Mouse (Mus musculus): ENCODE results near the gene Tma7. TPM values are rescaled to one million over a fixed set of nuclear protein-coding genes. Genes with fewer than 3 reads are reported as not detected.
A peak's percentile ranks its signal among the peaks of the same experiment; 100 is the strongest.

Gene Tma7
- 568 and 620 TPM in 2 replicates for polyA plus RNA-seq (2015; fragmentation: Nextera tagmentation; extraction: Ambion mirVana)

DNA sequence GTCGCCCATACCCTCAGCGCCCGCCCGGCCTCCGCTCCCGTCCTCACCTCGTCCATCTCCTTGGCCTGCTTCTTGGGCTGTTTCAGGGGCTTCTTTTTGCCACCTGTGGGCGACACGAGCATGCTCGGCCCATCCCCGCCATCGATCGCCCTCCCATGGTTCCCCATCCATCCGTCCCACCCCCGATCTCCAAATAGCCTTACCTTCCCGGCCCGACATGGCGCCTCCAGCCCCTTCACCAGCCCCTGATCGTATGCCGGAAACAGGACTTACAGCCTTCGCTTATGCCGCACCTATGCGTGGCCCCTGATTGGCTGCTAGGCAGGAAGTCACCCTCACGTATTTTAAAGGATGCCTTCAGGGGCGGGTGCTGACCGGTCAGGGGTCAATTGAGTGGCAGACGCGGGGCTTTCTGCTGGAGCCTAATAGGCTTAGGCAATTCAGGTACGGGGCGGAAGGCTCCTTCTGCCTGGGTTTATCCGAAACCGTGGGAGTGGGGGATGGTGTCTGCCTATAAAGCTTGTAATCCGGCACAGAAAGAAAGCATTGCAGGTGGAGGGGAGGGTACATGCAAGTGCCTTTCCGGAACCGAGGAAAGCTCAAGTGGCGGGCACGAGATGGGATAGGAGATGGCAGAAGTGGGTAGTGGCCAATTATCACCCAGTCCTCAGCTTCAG, at the start of gene Tma7, which contains the start of gene Ccdc51:
TSS of gene Tma7 (minus strand) at position 464 of the 677 bp plus-strand sequence.
TSS of gene Ccdc51 (plus strand) at position 370 of the 677 bp plus-strand sequence.
- Histone ChIP-seq H3K9me3 (no peaks in the 10 kb centered on the region), H3K27me3 (replicated peaks) (no peaks in the 10 kb centered on the region), H3K9ac (peak within 1 kb of the TSS; percentile 96), H3K4me1 (peaks cover 21% of the 10 kb centered on the region), H3K36me3 (peaks cover 30% of the 10 kb centered on the region), H3K4me3 (peak within 1 kb of the TSS; percentile 89), H3K27ac (replicated peaks) (peak within 1 kb of the TSS; percentile 82), H3K4me2 (peak within 1 kb of the TSS; percentile 90)
- peak; percentile 94 for ATAC-seq (ENCODE audit: extremely low read depth, insufficient number of reproducible peaks, low FRiP score, low TSS enrichment)
- under 1% methylated on average over 37 of the region's 37 CpGs for WGBS

DNA sequence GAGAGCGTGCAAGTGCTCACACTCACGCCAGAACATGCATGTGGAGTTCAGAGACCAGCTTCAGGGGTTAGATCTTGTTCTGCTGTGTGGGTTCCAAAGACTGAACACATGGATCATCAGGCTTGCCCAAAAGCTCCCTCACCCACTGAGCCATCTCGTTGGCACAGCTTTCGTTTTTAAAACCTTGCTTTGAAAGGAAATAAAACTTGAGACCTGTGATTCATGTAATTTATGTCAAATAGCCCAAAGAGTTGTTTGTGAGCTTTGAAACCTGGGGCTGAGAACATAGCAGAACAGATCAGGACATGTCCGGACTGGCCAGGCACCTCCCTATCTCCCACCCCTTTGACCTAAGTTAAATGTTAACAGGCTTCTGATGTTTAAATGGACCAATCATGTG, 47.7 kb upstream of the Tma7 start:
- 72% methylated on average over 5 of the region's 5 CpGs for WGBS
- no peaks in the 10 kb centered on the region for H3K27me3 ChIP-seq (replicated peaks)
- H3K36me3 ChIP-seq = no peaks in the 10 kb centered on the region
- H3K9me3 ChIP-seq = no peaks in the 10 kb centered on the region
- H3K27ac ChIP-seq (replicated peaks) = no peak overlapping the region
- no peak for ATAC-seq (ENCODE audit: extremely low read depth, insufficient number of reproducible peaks, low FRiP score, low TSS enrichment)
- no peak overlapping the region for H3K4me2 ChIP-seq
- H3K4me1 ChIP-seq = no peaks in the 10 kb centered on the region
- H3K9ac ChIP-seq = no peak overlapping the region
- no peak overlapping the region for H3K4me3 ChIP-seq

- H3K27ac ChIP-seq (replicated peaks) = no peak overlapping the region
- peaks cover 4% of the 10 kb centered on the region for H3K4me1 ChIP-seq
- 45% methylated on average over 3 of the region's 3 CpGs for WGBS
These were observed 45.8 kb upstream of the Tma7 start for GRCm38 (mm10) chr9:109128211-109128610.

GRCm38 (mm10) chr9:109127076-109127475, 44.7 kb upstream of the Tma7 start:
- no peak for ATAC-seq (ENCODE audit: extremely low read depth, insufficient number of reproducible peaks, low FRiP score, low TSS enrichment)
- no peak overlapping the region for H3K27ac ChIP-seq (replicated peaks)
- H3K9ac ChIP-seq = no peak overlapping the region
- 69% methylated on average over 4 of the region's 4 CpGs for WGBS
- H3K27me3 ChIP-seq (replicated peaks) = no peaks in the 10 kb centered on the region
- H3K9me3 ChIP-seq = no peaks in the 10 kb centered on the region
- no peak overlapping the region for H3K4me2 ChIP-seq
- peaks cover 11% of the 10 kb centered on the region for H3K4me1 ChIP-seq
- H3K4me3 ChIP-seq = no peak overlapping the region
- H3K36me3 ChIP-seq = no peaks in the 10 kb centered on the region

More at GRCm38 (mm10) chr9:109128211-109128610, 45.8 kb upstream of the Tma7 start:
- H3K9me3 ChIP-seq = no peaks in the 10 kb centered on the region
- H3K4me2 ChIP-seq = no peak overlapping the region
- no peak overlapping the region for H3K4me3 ChIP-seq
- no peaks in the 10 kb centered on the region for H3K36me3 ChIP-seq
- H3K9ac ChIP-seq = no peak overlapping the region
- no peak for ATAC-seq (ENCODE audit: extremely low read depth, insufficient number of reproducible peaks, low FRiP score, low TSS enrichment)
- H3K27me3 ChIP-seq (replicated peaks) = no peaks in the 10 kb centered on the region

DNA sequence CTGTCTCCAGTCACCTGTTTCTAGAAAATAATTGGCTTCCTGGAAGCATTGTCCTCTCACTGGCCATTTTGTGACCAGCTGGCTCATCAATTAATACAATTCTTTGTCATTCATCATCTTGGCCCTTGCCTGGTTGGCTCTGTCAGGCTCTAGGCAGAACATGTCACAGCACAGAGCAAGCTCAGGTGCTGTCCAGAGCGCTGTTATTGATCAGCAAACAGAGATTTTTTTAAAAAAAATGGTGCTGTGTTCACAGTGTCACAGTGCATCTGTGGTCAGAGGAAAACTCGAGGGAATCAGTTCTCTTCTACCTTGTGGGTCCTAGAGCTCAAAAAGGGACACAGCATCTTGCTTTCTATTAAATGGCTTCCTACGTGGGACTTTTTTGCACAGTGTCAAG, 43.1 kb upstream of the Tma7 start:
- H3K9ac ChIP-seq = no peak overlapping the region
- peaks cover 11% of the 10 kb centered on the region for H3K4me1 ChIP-seq
- no peak overlapping the region for H3K27ac ChIP-seq (replicated peaks)
- H3K36me3 ChIP-seq = no peaks in the 10 kb centered on the region
- no peaks in the 10 kb centered on the region for H3K27me3 ChIP-seq (replicated peaks)
- H3K9me3 ChIP-seq = no peaks in the 10 kb centered on the region
- no peak overlapping the region for H3K4me2 ChIP-seq
- H3K4me3 ChIP-seq = no peak overlapping the region
- WGBS = 60% methylated on average over 3 of the region's 3 CpGs
- no peak for ATAC-seq (ENCODE audit: extremely low read depth, insufficient number of reproducible peaks, low FRiP score, low TSS enrichment)

GRCm38 (mm10) chr9:109125043-109125442, 42.7 kb upstream of the Tma7 start:
- peaks cover 11% of the 10 kb centered on the region for H3K4me1 ChIP-seq
- 82% methylated on average over 2 of the region's 2 CpGs for WGBS
- H3K4me2 ChIP-seq = no peak overlapping the region
- no peaks in the 10 kb centered on the region for H3K27me3 ChIP-seq (replicated peaks)
- H3K27ac ChIP-seq (replicated peaks) = no peak overlapping the region
- H3K9me3 ChIP-seq = no peaks in the 10 kb centered on the region
- H3K9ac ChIP-seq = no peak overlapping the region
- no peak for ATAC-seq (ENCODE audit: extremely low read depth, insufficient number of reproducible peaks, low FRiP score, low TSS enrichment)
- no peaks in the 10 kb centered on the region for H3K36me3 ChIP-seq
- H3K4me3 ChIP-seq = no peak overlapping the region

- Histone ChIP-seq H3K4me1 (peaks cover 11% of the 10 kb centered on the region), H3K27ac (replicated peaks) (no peak overlapping the region), H3K36me3 (peaks cover 7% of the 10 kb centered on the region), H3K4me3 (no peak overlapping the region), H3K4me2 (no peak overlapping the region), H3K9me3 (no peaks in the 10 kb centered on the region), H3K9ac (no peak overlapping the region), H3K27me3 (replicated peaks) (no peaks in the 10 kb centered on the region)
- 71% methylated on average over 3 of the region's 3 CpGs for WGBS
- ATAC-seq (ENCODE audit: extremely low read depth, insufficient number of reproducible peaks, low FRiP score, low TSS enrichment) = no peak
These were observed 41.8 kb upstream of the Tma7 start for GRCm38 (mm10) chr9:109124164-109124563.

- H3K9me3 ChIP-seq = no peaks in the 10 kb centered on the region
- no peak overlapping the region for H3K4me3 ChIP-seq
- H3K36me3 ChIP-seq = peaks cover 16% of the 10 kb centered on the region
- WGBS = 30% methylated on average over 6 of the region's 6 CpGs
- no peak for ATAC-seq (ENCODE audit: extremely low read depth, insufficient number of reproducible peaks, low FRiP score, low TSS enrichment)
- no peaks in the 10 kb centered on the region for H3K27me3 ChIP-seq (replicated peaks)
- H3K27ac ChIP-seq (replicated peaks) = no peak overlapping the region
- no peak overlapping the region for H3K4me2 ChIP-seq
- no peak overlapping the region for H3K9ac ChIP-seq
- peaks cover 11% of the 10 kb centered on the region for H3K4me1 ChIP-seq
These were observed 40.9 kb upstream of the Tma7 start for GRCm38 (mm10) chr9:109123266-109123665.

DNA sequence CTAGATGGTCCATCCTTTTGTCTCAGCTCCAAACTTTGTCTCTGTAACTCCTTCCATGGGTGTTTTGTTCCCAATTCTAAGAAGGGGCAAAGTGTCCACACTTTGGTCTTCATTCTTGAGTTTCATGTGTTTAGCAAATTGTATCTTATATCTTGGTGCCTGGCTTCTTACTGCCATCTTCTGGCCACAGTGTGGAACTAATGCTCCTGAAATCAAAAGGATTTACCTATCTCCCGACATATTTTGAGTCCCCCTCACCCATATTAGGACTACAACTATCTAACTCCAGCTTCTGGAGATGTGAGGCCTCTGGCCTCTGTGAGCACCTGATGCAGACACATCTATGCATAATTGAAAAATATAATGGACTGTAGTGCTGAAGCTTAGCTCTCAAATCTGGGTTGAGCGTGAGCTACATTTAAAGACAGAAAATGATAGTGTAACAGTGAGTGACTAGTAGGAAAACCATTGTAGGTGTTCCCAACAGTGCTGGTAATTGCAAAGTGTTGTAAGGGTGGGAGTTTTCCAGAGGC, 40.2 kb upstream of the Tma7 start:
- no peak overlapping the region for H3K27ac ChIP-seq (replicated peaks)
- H3K4me2 ChIP-seq = no peak overlapping the region
- 42% methylated on average over 2 of the region's 2 CpGs for WGBS
- H3K27me3 ChIP-seq (replicated peaks) = no peaks in the 10 kb centered on the region
- H3K4me1 ChIP-seq = peaks cover 13% of the 10 kb centered on the region
- H3K4me3 ChIP-seq = no peak overlapping the region
- peaks cover 23% of the 10 kb centered on the region for H3K36me3 ChIP-seq
- ATAC-seq (ENCODE audit: extremely low read depth, insufficient number of reproducible peaks, low FRiP score, low TSS enrichment) = no peak
- H3K9ac ChIP-seq = no peak overlapping the region
- H3K9me3 ChIP-seq = no peaks in the 10 kb centered on the region

GRCm38 (mm10) chr9:109120956-109121355, 38.6 kb upstream of the Tma7 start:
- Histone ChIP-seq H3K36me3 (peaks cover 39% of the 10 kb centered on the region), H3K27me3 (replicated peaks) (no peaks in the 10 kb centered on the region), H3K9me3 (no peaks in the 10 kb centered on the region), H3K27ac (replicated peaks) (no peak overlapping the region), H3K9ac (no peak overlapping the region), H3K4me3 (no peak overlapping the region), H3K4me1 (peaks cover 13% of the 10 kb centered on the region), H3K4me2 (no peak overlapping the region)
- WGBS = 88% methylated on average over 6 of the region's 6 CpGs
- ATAC-seq (ENCODE audit: extremely low read depth, insufficient number of reproducible peaks, low FRiP score, low TSS enrichment) = no peak

- 80% methylated on average over 9 of the region's 9 CpGs for WGBS
- Histone ChIP-seq H3K36me3 (peaks cover 53% of the 10 kb centered on the region), H3K27ac (replicated peaks) (no peak overlapping the region), H3K4me1 (peaks cover 13% of the 10 kb centered on the region), H3K27me3 (replicated peaks) (no peaks in the 10 kb centered on the region), H3K9me3 (no peaks in the 10 kb centered on the region), H3K4me3 (no peak overlapping the region), H3K9ac (no peak overlapping the region), H3K4me2 (no peak overlapping the region)
- no peak for ATAC-seq (ENCODE audit: extremely low read depth, insufficient number of reproducible peaks, low FRiP score, low TSS enrichment)
These were observed 37.2 kb upstream of the Tma7 start for GRCm38 (mm10) chr9:109119571-109119970.

- Histone ChIP-seq H3K9me3 (no peaks in the 10 kb centered on the region), H3K4me3 (no peak overlapping the region), H3K27me3 (replicated peaks) (no peaks in the 10 kb centered on the region), H3K4me1 (peaks cover 8% of the 10 kb centered on the region), H3K36me3 (peaks cover 68% of the 10 kb centered on the region), H3K27ac (replicated peaks) (no peak overlapping the region), H3K4me2 (no peak overlapping the region), H3K9ac (no peak overlapping the region)
- no peak for ATAC-seq (ENCODE audit: extremely low read depth, insufficient number of reproducible peaks, low FRiP score, low TSS enrichment)
- WGBS = 70% methylated on average over 4 of the region's 4 CpGs
These were observed 35.7 kb upstream of the Tma7 start for GRCm38 (mm10) chr9:109118106-109118505.

Measured in heart, embryonic 13.5 days (tissue).